Mouse (Mus musculus) brain, embryonic 14.5 days (tissue): ENCODE measurements around the gene Acsf3.

Experiments
- CTCF ChIP-seq: fragments of 200-500 bp; IDR thresholded peaks from 2 replicates; pipeline ENCODE4 v1.5.1; 2012; ENCODE audit warnings: inconsistent platforms, mild to moderate bottlenecking, moderate library complexity, borderline replicate concordance; ENCODE audit not compliant: insufficient read depth, insufficient read length; ENCODE audit errors: extremely low read depth
- POLR2A ChIP-seq: fragments of 200-500 bp; IDR thresholded peaks from 2 replicates; pipeline ENCODE4 v1.6.1; 2012; ENCODE audit warnings: mild to moderate bottlenecking, inconsistent platforms, borderline replicate concordance; ENCODE audit not compliant: poor library complexity, insufficient read depth, insufficient read length, severe bottlenecking; ENCODE audit errors: extremely low read depth

GRCm38 (mm10) chr8:122824571-122824970, 49.3 kb downstream of the Acsf3 start:
- TF ChIP-seq CTCF, result no peak
- TF ChIP-seq POLR2A, result no peak
